Mouse (Mus musculus): ENCODE data around the gene Fam25c. TPM values are rescaled to one million over a fixed set of nuclear protein-coding genes. Genes with fewer than 3 reads are reported as not detected.

The Fam25c gene
- total RNA-seq, 2 experiments from 2014 or later, result not detected

Other genes with a start within 250 kb of the Fam25c start
- gene Npy4r, start 202.9 kb downstream of the Fam25c start, total RNA-seq (2021), result not detected
- 1 to 10 TPM; 1.6 to 2.8 TPM for gene Gprin2, start 153.8 kb downstream of the Fam25c start, total RNA-seq (2021)
- 1 to 10 TPM in 1 of 2 experiments, under 1 TPM in 1; 0.49 to 1.5 TPM for gene Syt15, start 135.8 kb downstream of the Fam25c start, total RNA-seq (2021)
- gene Shld2, start 44.9 kb downstream of the Fam25c start, total RNA-seq (2021), result 10 to 100 TPM; 14.1 to 15.5 TPM
- gene Glud1, start 44.7 kb downstream of the Fam25c start, total RNA-seq (2021), result 100 to 1,000 TPM; 288 to 343 TPM
- 1 to 10 TPM; 4.6 to 6.3 TPM for gene Sncg, start 19.4 kb upstream of the Fam25c start, total RNA-seq (2021)
- gene Mmrn2, start 20.0 kb upstream of the Fam25c start, total RNA-seq (2021), result 1 to 10 TPM; 3.5 to 3.9 TPM
- 10 to 100 TPM; 38.0 to 40.9 TPM for gene Bmpr1a, start 147.9 kb upstream of the Fam25c start, total RNA-seq (2021)
- not detected for gene 9230112D13Rik, start 167.4 kb upstream of the Fam25c start, total RNA-seq (2021)
- gene Ldb3, start 233.2 kb upstream of the Fam25c start, total RNA-seq (2021), result 1 to 10 TPM; 3.8 to 4.5 TPM
- not detected for gene Opn4, start 244.7 kb upstream of the Fam25c start, total RNA-seq (2021)